Mouse (Mus musculus): ENCODE measurements around the gene Kcmf1. TPM values are rescaled to one million over a fixed set of nuclear protein-coding genes. Genes with fewer than 3 reads are reported as not detected.
A peak's percentile ranks its signal among the peaks of the same experiment; 100 is the strongest.

Kcmf1 gene
- polyA plus RNA-seq (2015; fragmentation: Nextera tagmentation; extraction: Ambion mirVana), result 36.5 and 40.9 TPM in 2 replicates

GRCm38 (mm10) chr6:72899781-72900681, at the start of gene Kcmf1:
Gene Kcmf1 (minus strand): TSS chr6:72899979.
- Histone ChIP-seq H3K4me2 (peak within 1 kb of the TSS; percentile 69), H3K9me3 (replicated peaks) (no peaks in the 10 kb centered on the region), H3K36me3 (no peaks in the 10 kb centered on the region), H3K4me3 (replicated peaks) (peak within 1 kb of the TSS; percentile 90), H3K9ac (replicated peaks) (peak within 1 kb of the TSS; percentile 95), H3K27me3 (replicated peaks) (no peaks in the 10 kb centered on the region), H3K4me1 (peaks cover 31% of the 10 kb centered on the region), H3K27ac (replicated peaks) (peak within 1 kb of the TSS; percentile 96)
- under 1% methylated on average over 61 of the region's 113 CpGs for WGBS
- ATAC-seq (ENCODE audit: low FRiP score), result peak; percentile 84

GRCm38 (mm10) chr6:72949161-72949756, 49.5 kb upstream of the Kcmf1 start:
- no peaks in the 10 kb centered on the region for H3K36me3 ChIP-seq
- H3K4me3 ChIP-seq (replicated peaks), result no peak overlapping the region
- no peak overlapping the region for H3K4me2 ChIP-seq
- no peak for ATAC-seq (ENCODE audit: low FRiP score)
- H3K9me3 ChIP-seq (replicated peaks), result no peaks in the 10 kb centered on the region
- H3K27me3 ChIP-seq (replicated peaks), result no peaks in the 10 kb centered on the region
- WGBS, result 89% methylated on average over 9 of the region's 9 CpGs
- no peaks in the 10 kb centered on the region for H3K4me1 ChIP-seq
- no peak overlapping the region for H3K9ac ChIP-seq (replicated peaks)
- H3K27ac ChIP-seq (replicated peaks), result no peak overlapping the region

- Histone ChIP-seq H3K27me3 (replicated peaks) (no peaks in the 10 kb centered on the region), H3K9me3 (replicated peaks) (no peaks in the 10 kb centered on the region), H3K27ac (replicated peaks) (no peak overlapping the region), H3K36me3 (no peaks in the 10 kb centered on the region), H3K4me2 (no peak overlapping the region), H3K9ac (replicated peaks) (no peak overlapping the region), H3K4me1 (no peaks in the 10 kb centered on the region), H3K4me3 (replicated peaks) (no peak overlapping the region)
- ATAC-seq (ENCODE audit: low FRiP score), result no peak
- WGBS, result 94% methylated on average over 3 of the region's 3 CpGs
Measured at GRCm38 (mm10) chr6:72948392-72948791, 48.6 kb upstream of the Kcmf1 start.

GRCm38 (mm10) chr6:72947960-72948359, 48.2 kb upstream of the Kcmf1 start:
- Histone ChIP-seq H3K27ac (replicated peaks) (no peak overlapping the region), H3K27me3 (replicated peaks) (no peaks in the 10 kb centered on the region), H3K9me3 (replicated peaks) (no peaks in the 10 kb centered on the region), H3K4me2 (no peak overlapping the region), H3K9ac (replicated peaks) (no peak overlapping the region), H3K36me3 (no peaks in the 10 kb centered on the region), H3K4me1 (no peaks in the 10 kb centered on the region), H3K4me3 (replicated peaks) (no peak overlapping the region)
- no peak for ATAC-seq (ENCODE audit: low FRiP score)
- 52% methylated on average over 6 of the region's 6 CpGs for WGBS

- H3K9ac ChIP-seq (replicated peaks), result no peak overlapping the region
Measured at GRCm38 (mm10) chr6:72940493-72940892, 40.7 kb upstream of the Kcmf1 start.

GRCm38 (mm10) chr6:72937859-72938258, 38.1 kb upstream of the Kcmf1 start:
- Histone ChIP-seq H3K4me3 (replicated peaks) (no peak overlapping the region), H3K27me3 (replicated peaks) (no peaks in the 10 kb centered on the region), H3K9ac (replicated peaks) (no peak overlapping the region), H3K4me2 (no peak overlapping the region), H3K9me3 (replicated peaks) (no peaks in the 10 kb centered on the region), H3K27ac (replicated peaks) (no peak overlapping the region), H3K4me1 (no peaks in the 10 kb centered on the region), H3K36me3 (no peaks in the 10 kb centered on the region)
- ATAC-seq (ENCODE audit: low FRiP score), result no peak
- 80% methylated on average over 5 of the region's 5 CpGs for WGBS

More at GRCm38 (mm10) chr6:72940493-72940892, 40.7 kb upstream of the Kcmf1 start:
- Histone ChIP-seq H3K27me3 (replicated peaks) (no peaks in the 10 kb centered on the region), H3K36me3 (no peaks in the 10 kb centered on the region), H3K4me2 (no peak overlapping the region), H3K27ac (replicated peaks) (no peak overlapping the region), H3K4me3 (replicated peaks) (no peak overlapping the region), H3K4me1 (no peaks in the 10 kb centered on the region), H3K9me3 (replicated peaks) (no peaks in the 10 kb centered on the region)
- no peak for ATAC-seq (ENCODE audit: low FRiP score)
- WGBS, result 11% methylated on average over 3 of the region's 3 CpGs

GRCm38 (mm10) chr6:72937430-72937829, 37.7 kb upstream of the Kcmf1 start:
- Histone ChIP-seq H3K27ac (replicated peaks) (no peak overlapping the region), H3K9ac (replicated peaks) (no peak overlapping the region), H3K4me2 (no peak overlapping the region), H3K27me3 (replicated peaks) (no peaks in the 10 kb centered on the region), H3K9me3 (replicated peaks) (no peaks in the 10 kb centered on the region), H3K36me3 (no peaks in the 10 kb centered on the region), H3K4me3 (replicated peaks) (no peak overlapping the region), H3K4me1 (no peaks in the 10 kb centered on the region)
- 86% methylated on average over 3 of the region's 3 CpGs for WGBS
- no peak for ATAC-seq (ENCODE audit: low FRiP score)

GRCm38 (mm10) chr6:72932955-72933354, 33.2 kb upstream of the Kcmf1 start:
- Histone ChIP-seq H3K9me3 (replicated peaks) (no peaks in the 10 kb centered on the region), H3K4me3 (replicated peaks) (no peak overlapping the region), H3K4me1 (no peaks in the 10 kb centered on the region), H3K27me3 (replicated peaks) (no peaks in the 10 kb centered on the region), H3K27ac (replicated peaks) (no peak overlapping the region), H3K4me2 (no peak overlapping the region), H3K9ac (replicated peaks) (no peak overlapping the region), H3K36me3 (no peaks in the 10 kb centered on the region)
- ATAC-seq (ENCODE audit: low FRiP score), result no peak
- WGBS, result 89% methylated on average over 1 of the region's 1 CpGs

- H3K27ac ChIP-seq (replicated peaks), result no peak overlapping the region
- H3K9me3 ChIP-seq (replicated peaks), result no peaks in the 10 kb centered on the region
- WGBS, result 93% methylated on average over 3 of the region's 3 CpGs
- no peak overlapping the region for H3K4me2 ChIP-seq
- H3K9ac ChIP-seq (replicated peaks), result no peak overlapping the region
- H3K4me3 ChIP-seq (replicated peaks), result no peak overlapping the region
- H3K27me3 ChIP-seq (replicated peaks), result no peaks in the 10 kb centered on the region
- peaks cover 3% of the 10 kb centered on the region; the same call in 1 of the 2 replicates for H3K4me1 ChIP-seq
- no peaks in the 10 kb centered on the region for H3K36me3 ChIP-seq
- ATAC-seq (ENCODE audit: low FRiP score), result no peak
Measured at GRCm38 (mm10) chr6:72931533-72931932, 31.8 kb upstream of the Kcmf1 start.

- no peak overlapping the region for H3K4me3 ChIP-seq (replicated peaks)
- no peaks in the 10 kb centered on the region for H3K36me3 ChIP-seq
- peaks cover 3% of the 10 kb centered on the region; the same call in 1 of the 2 replicates for H3K4me1 ChIP-seq
- no peak for ATAC-seq (ENCODE audit: low FRiP score)
- WGBS, result 88% methylated on average over 4 of the region's 4 CpGs
- no peak overlapping the region for H3K4me2 ChIP-seq
- H3K9ac ChIP-seq (replicated peaks), result no peak overlapping the region
- H3K27me3 ChIP-seq (replicated peaks), result no peaks in the 10 kb centered on the region
- no peaks in the 10 kb centered on the region for H3K9me3 ChIP-seq (replicated peaks)
- no peak overlapping the region for H3K27ac ChIP-seq (replicated peaks)
Measured at GRCm38 (mm10) chr6:72929795-72930398, 30.1 kb upstream of the Kcmf1 start.

- no peaks in the 10 kb centered on the region for H3K27me3 ChIP-seq (replicated peaks)
- no peak overlapping the region for H3K27ac ChIP-seq (replicated peaks)
- WGBS, result 16% methylated on average over 9 of the region's 9 CpGs
- no peak for ATAC-seq (ENCODE audit: low FRiP score)
- no peaks in the 10 kb centered on the region for H3K36me3 ChIP-seq
- no peak overlapping the region for H3K4me2 ChIP-seq
- H3K9ac ChIP-seq (replicated peaks), result no peak overlapping the region
- H3K4me3 ChIP-seq (replicated peaks), result no peak overlapping the region
- H3K9me3 ChIP-seq (replicated peaks), result no peaks in the 10 kb centered on the region
- H3K4me1 ChIP-seq, result peaks cover 3% of the 10 kb centered on the region; the same call in 1 of the 2 replicates
Measured at GRCm38 (mm10) chr6:72926755-72927482, 27.1 kb upstream of the Kcmf1 start.

Measured in neural tube, embryonic 15.5 days (tissue).